Mouse (Mus musculus) erythroblast, embryonic 14.5 days (primary cell): Measurements from ENCODE around the gene Lrrc20. TPM values are rescaled to one million over a fixed set of nuclear protein-coding genes. Genes with fewer than 3 reads are reported as not detected.

Experiments
- H3K27me3 ChIP-seq: 2 replicates; pipeline ENCODE4 v1.6.1; 2012; ENCODE audit warnings: inconsistent platforms; ENCODE audit not compliant: control insufficient read depth
- H3K36me3 ChIP-seq: 2 replicates; pipeline ENCODE4 v1.6.1; 2012; ENCODE audit warnings: mild to moderate bottlenecking, inconsistent platforms; ENCODE audit not compliant: control insufficient read depth
- H3K4me1 ChIP-seq: 2 replicates; pipeline ENCODE4 v1.6.1; 2012; ENCODE audit warnings: inconsistent platforms; ENCODE audit not compliant: control insufficient read depth
- H3K4me3 ChIP-seq: replicated peaks from 2 replicates; pipeline ENCODE3; 2012; ENCODE audit warnings: moderate library complexity, mild to moderate bottlenecking, inconsistent platforms
- H3K9me3 ChIP-seq: 2 replicates; pipeline ENCODE4 v1.6.1; 2012; ENCODE audit warnings: low read length, inconsistent platforms, mixed read lengths; ENCODE audit not compliant: control insufficient read depth
- GATA1 ChIP-seq: IDR thresholded peaks from 2 replicates; pipeline ENCODE4 v1.6.1; 2012; ENCODE audit warnings: low read length, inconsistent platforms, mixed read lengths
- TAL1 ChIP-seq: IDR thresholded peaks from 3 replicates; pipeline ENCODE4 v1.6.1; 2012; ENCODE audit warnings: low read length, inconsistent platforms, mixed read lengths
- polyA plus RNA-seq: library from polyadenylated mRNA; stranded (reverse); fragments of >175 nt; gene quantifications from 2 replicates; pipeline ENCODE4 v1.2.3, GENCODE M21; 2012

Gene Lrrc20
- polyA plus RNA-seq, 1 experiment: 2.4 TPM

- Histone ChIP-seq H3K27me3 (peaks cover 13% of the 10 kb centered on the region), H3K9me3 (peaks cover 4% of the 10 kb centered on the region), H3K36me3 (no peaks in the 10 kb centered on the region), H3K4me3 (no peak overlapping the region), H3K4me1 (peaks cover 36% of the 10 kb centered on the region)
- TF ChIP-seq GATA1 (no peak), TAL1 (no peak)
These were observed 8.7 kb upstream of the Lrrc20 start for GRCm38 (mm10) chr10:61466873-61467272.

GRCm38 (mm10) chr10:61468900-61469299 lies 6.7 kb upstream of the Lrrc20 start:
- TF ChIP-seq GATA1 (no peak), TAL1 (no peak)
- Histone ChIP-seq H3K4me3 (no peak overlapping the region), H3K4me1 (peaks cover 36% of the 10 kb centered on the region), H3K36me3 (no peaks in the 10 kb centered on the region), H3K9me3 (peaks cover 4% of the 10 kb centered on the region), H3K27me3 (peaks cover 13% of the 10 kb centered on the region)

- H3K4me3 ChIP-seq: no peak overlapping the region
- peaks cover 46% of the 10 kb centered on the region for H3K4me1 ChIP-seq
- H3K9me3 ChIP-seq: 0 out of 2 replicates have a peak, but pooled peaks cover 2% of the 10 kb centered on the region
- H3K36me3 ChIP-seq: peaks cover 3% of the 10 kb centered on the region
- peaks cover 6% of the 10 kb centered on the region for H3K27me3 ChIP-seq
- no peak for TF ChIP-seq GATA1
- no peak for TF ChIP-seq TAL1
These were observed 2.0 kb upstream of the Lrrc20 start for GRCm38 (mm10) chr10:61473640-61474039.

GRCm38 (mm10) chr10:61474344-61474743 lies 1.3 kb upstream of the Lrrc20 start:
- peaks cover 2% of the 10 kb centered on the region for H3K27me3 ChIP-seq
- H3K4me3 ChIP-seq: no peak overlapping the region
- 0 out of 2 replicates have a peak, but pooled peaks cover 2% of the 10 kb centered on the region for H3K9me3 ChIP-seq
- H3K4me1 ChIP-seq: peaks cover 43% of the 10 kb centered on the region
- TF ChIP-seq GATA1: no peak
- peaks cover 4% of the 10 kb centered on the region for H3K36me3 ChIP-seq

DNA sequence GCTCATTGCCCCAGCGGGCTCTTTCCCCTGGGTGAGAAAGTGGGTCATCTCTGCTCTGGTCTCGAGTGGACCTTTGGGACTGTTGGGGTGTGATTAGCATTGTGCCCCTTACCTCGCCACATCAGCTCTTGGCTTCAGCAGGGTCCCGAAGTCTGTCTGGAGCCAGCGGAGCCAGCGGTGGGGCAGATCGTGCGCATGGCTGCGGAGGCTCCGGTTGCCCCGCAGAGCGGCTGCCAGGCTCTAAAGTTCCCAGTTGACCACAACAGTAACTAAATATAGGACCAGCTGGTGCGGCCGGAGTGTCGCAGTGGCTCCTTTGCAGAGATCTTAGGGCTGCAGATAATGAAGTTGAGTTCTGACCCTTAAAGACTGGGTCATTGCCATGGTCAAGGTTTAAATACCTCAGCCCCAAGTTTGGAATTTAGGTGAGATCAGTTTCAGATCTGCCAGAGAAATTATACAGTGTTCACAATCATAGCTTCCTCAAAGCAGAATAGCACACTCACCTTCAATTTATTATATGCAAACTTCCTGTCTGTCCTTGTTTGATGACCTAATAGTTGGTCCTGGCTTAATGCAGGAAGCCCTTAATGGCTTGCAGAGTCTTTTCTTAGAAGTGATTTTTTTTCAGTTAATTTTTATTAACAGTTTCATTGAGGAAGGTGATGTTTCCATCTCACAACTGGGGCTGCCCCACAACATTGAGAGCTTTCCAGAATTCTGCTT lies 1.0 kb downstream of the Lrrc20 start:
- H3K4me1 ChIP-seq: peaks cover 49% of the 10 kb centered on the region
- peak overlapping the region; percentile 87 for H3K4me3 ChIP-seq
- TF ChIP-seq GATA1 (no peak), TAL1 (no peak)
- no peaks in the 10 kb centered on the region; the same call in 1 of the 2 replicates for H3K27me3 ChIP-seq
- H3K36me3 ChIP-seq: peaks cover 10% of the 10 kb centered on the region
- H3K9me3 ChIP-seq: 0 out of 2 replicates have a peak, but pooled peaks cover 2% of the 10 kb centered on the region

DNA sequence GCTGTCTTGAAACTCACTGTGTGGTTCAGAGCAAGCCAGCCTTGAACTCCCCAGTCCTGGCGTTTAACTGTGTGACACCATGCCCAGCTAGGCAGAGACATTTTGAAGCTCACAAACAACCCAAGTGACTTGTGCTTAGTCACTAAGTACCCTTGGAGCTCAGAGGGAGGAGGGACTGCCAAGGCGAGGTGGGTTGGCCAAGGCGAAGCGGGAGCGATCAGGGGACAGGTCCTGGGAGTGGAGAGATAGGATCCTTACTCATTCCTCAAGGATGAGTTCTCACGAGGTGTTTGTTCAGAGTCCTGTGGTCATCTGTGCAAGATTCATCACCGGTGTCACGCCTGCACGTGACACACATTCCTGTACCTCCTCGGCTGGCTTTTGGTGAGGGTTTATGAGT lies 3.9 kb downstream of the Lrrc20 start:
- Histone ChIP-seq H3K27me3 (no peaks in the 10 kb centered on the region), H3K9me3 (no peaks in the 10 kb centered on the region), H3K4me1 (peaks cover 56% of the 10 kb centered on the region), H3K4me3 (no peak overlapping the region), H3K36me3 (peaks cover 22% of the 10 kb centered on the region)
- TF ChIP-seq TAL1 (no peak), GATA1 (no peak)

DNA sequence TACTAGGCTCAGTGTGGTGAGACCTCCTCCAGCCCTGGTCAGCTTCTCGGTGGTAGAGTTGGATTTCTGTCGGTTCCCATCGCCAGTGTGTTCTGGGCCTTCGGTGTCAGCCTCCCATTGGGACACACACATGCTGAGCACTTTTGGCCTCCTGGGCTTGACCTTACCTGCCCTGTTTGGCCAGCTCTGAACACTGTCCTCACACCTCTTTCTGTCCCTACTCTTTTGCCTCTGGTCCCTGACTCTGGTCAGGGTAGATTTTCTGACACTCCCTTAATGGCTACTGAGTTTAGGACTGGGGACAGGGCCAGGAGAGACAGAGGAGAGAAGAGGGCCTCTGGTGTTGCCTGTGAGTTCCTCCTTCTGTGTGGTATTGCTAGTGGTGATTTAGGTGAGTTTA lies 4.3 kb downstream of the Lrrc20 start:
- no peaks in the 10 kb centered on the region for H3K9me3 ChIP-seq
- no peaks in the 10 kb centered on the region for H3K27me3 ChIP-seq
- no peak overlapping the region for H3K4me3 ChIP-seq
- H3K4me1 ChIP-seq: peaks cover 55% of the 10 kb centered on the region
- peaks cover 25% of the 10 kb centered on the region for H3K36me3 ChIP-seq
- TF ChIP-seq GATA1 (no peak), TAL1 (no peak)

DNA sequence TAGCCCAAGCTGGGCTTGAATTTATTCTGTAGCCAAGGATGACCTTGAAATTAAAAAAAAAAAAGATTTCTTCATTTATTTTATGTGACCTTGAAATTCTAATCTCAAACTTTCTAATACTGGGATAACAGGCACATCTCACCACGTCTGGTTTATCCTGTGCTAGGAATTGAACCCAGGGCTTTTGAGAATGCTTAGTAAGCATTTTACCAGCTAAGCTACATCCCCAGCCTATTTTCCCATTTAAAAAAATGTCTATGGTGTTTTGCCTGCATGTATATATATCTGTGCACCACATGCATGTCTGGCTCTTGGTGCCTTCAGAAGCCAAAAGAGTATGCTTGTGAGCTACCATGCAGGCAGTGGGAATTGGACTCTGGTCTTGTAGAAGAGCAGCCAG lies 4.9 kb downstream of the Lrrc20 start:
- H3K4me1 ChIP-seq: peaks cover 52% of the 10 kb centered on the region
- no peak overlapping the region for H3K4me3 ChIP-seq
- H3K36me3 ChIP-seq: peaks cover 25% of the 10 kb centered on the region
- H3K27me3 ChIP-seq: no peaks in the 10 kb centered on the region
- H3K9me3 ChIP-seq: no peaks in the 10 kb centered on the region
- no peak for TF ChIP-seq TAL1
- no peak for TF ChIP-seq GATA1

- TF ChIP-seq GATA1 (no peak), TAL1 (no peak)
- peaks cover 28% of the 10 kb centered on the region for H3K36me3 ChIP-seq
- no peak overlapping the region for H3K4me3 ChIP-seq
- peaks cover 40% of the 10 kb centered on the region for H3K4me1 ChIP-seq
- H3K27me3 ChIP-seq: no peaks in the 10 kb centered on the region
- H3K9me3 ChIP-seq: no peaks in the 10 kb centered on the region
These were observed 7.2 kb downstream of the Lrrc20 start for GRCm38 (mm10) chr10:61482771-61483170.
